Mouse (Mus musculus): Measurements from ENCODE around the gene Zfp292.

The Zfp292 gene

DNA sequence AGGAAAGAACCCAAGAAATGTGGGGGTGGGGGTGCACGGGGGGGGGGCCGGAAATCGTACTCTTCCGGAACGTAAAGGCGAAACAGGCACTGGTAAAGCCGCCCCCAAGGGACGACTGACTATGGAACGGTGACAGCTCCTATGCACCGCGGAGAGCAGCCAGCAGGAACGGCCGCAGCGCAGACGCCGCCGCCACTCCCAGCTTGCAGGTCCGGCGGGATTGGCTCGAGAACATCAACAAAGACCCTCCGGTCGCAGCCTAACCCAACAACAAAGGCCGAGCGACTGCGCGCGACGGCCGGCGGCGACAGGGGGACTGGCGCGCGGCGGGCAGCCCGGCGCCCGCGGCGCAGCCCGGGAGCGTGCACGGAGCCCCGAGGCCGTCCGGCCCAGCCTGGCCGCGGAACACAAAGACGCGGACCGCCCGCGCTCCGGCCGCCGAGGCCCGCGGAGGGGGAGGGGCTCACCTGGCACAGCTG lies 430 bp downstream of the Zfp292 start:
- DNase-seq (ENCODE audit: low spot score in 2 of 2), result peak; percentile 56 to 65

- no peak for DNase-seq (ENCODE audit: low spot score in 2 of 2)
These were observed 909 bp downstream of the Zfp292 start for GRCm38 (mm10) chr4:34881851-34882250.

GRCm38 (mm10) chr4:34880921-34881650 lies 1.7 kb downstream of the Zfp292 start:
- no peak for DNase-seq (ENCODE audit: low spot score in 2 of 2)

- DNase-seq (ENCODE audit: low spot score in 2 of 2), result no peak
These were observed 8.5 kb downstream of the Zfp292 start for GRCm38 (mm10) chr4:34874234-34874633.

- DNase-seq (ENCODE audit: low spot score in 2 of 2), result no peak
These were observed 9.8 kb downstream of the Zfp292 start for GRCm38 (mm10) chr4:34872896-34873495.

- no peak for DNase-seq (ENCODE audit: low spot score in 2 of 2)
These were observed 12.9 kb downstream of the Zfp292 start for GRCm38 (mm10) chr4:34869813-34870212.

DNA sequence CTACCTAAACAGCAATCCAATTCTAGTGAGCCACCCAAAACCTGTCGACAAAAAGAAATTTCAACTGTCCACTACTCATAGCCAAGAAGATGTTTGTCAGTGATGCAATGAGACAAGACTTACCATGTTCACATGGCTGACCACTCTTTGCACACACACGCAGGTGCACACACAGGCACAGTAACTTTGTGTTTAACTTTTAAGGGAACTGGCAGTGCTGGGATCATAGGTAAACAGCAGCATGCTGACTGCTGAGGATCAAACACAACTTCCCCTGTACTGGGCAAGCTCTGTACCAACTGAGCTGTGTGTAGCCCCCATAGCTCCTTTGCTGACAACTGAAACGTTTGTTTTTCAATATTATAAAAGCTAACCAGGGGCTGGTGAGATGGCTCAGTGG lies 21.3 kb downstream of the Zfp292 start:
- no peak for DNase-seq (ENCODE audit: low spot score in 2 of 2)

GRCm38 (mm10) chr4:34859416-34859815 lies 23.3 kb downstream of the Zfp292 start:
- DNase-seq (ENCODE audit: low spot score in 2 of 2), result no peak

GRCm38 (mm10) chr4:34858903-34859302 lies 23.9 kb downstream of the Zfp292 start:
- no peak for DNase-seq (ENCODE audit: low spot score in 2 of 2)

DNA sequence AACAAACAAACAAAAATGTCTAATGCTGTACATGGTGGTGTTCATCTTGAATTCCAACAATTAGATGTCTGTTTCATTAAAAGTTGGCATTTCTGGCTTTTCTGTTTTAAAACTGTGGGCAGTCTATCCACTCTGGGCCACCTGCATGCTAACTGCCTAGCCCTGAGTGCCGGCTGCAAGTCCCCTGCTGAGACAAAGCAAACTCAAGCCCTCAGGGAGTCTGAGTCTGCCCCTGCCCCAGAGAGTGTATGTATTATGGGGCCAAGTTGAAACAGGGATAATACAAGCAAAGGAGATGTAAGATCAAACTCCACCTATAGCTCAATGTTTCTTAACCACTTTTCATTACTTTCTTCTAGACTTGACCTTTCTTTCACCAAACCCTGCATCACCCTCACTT lies 26.8 kb downstream of the Zfp292 start:
- no peak for DNase-seq (ENCODE audit: low spot score in 2 of 2)

- no peak for DNase-seq (ENCODE audit: low spot score in 2 of 2)
These were observed 30.7 kb downstream of the Zfp292 start for GRCm38 (mm10) chr4:34852051-34852450.

DNA sequence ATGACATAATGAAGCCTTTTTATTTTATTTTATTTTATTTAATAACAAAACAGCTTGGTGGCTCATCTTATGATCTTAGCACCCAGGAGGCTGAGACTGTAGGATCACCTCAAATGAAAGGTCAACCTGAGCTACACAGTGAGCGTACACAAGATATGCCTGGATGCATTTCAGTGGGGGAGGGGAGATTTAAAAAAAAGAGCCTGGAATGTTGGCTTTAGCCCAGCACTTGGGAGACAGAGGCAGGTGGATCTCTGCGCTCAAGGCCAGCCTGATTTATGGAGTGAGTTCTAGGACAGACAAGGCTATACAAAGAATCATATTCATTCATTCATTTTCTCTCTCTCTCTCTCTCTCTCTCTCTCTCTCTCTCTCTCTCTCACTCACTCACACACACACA lies 32.6 kb downstream of the Zfp292 start:
- DNase-seq (ENCODE audit: low spot score in 2 of 2), result no peak

GRCm38 (mm10) chr4:34847679-34848309 lies 35.0 kb downstream of the Zfp292 start:
- DNase-seq (ENCODE audit: low spot score in 2 of 2), result no peak

DNA sequence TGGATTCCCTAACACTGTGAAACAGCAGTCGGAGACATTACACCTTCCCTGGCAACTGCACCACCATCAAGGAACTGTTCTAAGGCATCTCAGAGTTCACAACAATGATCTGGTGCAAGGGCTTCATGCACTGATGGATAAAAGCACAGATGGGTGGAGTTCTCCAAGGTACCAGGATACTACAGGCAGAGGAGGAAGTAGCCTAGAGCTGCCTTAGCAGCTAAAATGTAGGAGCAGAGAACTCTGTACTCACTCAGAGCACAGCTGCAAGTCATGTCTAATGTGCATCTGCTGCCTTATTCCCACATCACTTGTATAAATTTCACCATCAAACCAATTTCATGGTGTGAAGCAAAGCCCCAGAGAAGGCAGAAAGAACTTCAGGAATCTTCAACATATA lies 38.9 kb downstream of the Zfp292 start:
- no peak for DNase-seq (ENCODE audit: low spot score in 2 of 2)

GRCm38 (mm10) chr4:34842826-34843225 lies 39.9 kb downstream of the Zfp292 start:
- no peak for DNase-seq (ENCODE audit: low spot score in 2 of 2)

DNA sequence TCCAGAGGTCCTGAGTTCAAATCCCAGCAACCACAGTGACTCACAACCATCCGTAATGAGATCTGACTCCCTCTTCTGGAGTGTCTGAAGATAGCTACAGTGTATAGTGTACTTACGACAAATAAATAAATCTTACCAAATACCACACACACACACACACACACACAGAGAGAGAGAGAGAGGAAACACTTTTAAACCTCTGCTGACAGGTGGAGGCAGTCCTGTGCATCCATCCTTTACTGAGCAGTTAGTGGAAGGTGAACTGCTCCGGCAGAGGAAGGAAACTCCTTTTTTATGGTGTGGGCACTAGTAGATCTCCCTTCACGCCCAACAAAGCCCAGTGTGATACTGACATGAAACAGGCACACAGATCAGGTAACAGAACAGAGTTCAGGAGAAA lies 51.3 kb downstream of the Zfp292 start:
- DNase-seq (ENCODE audit: low spot score in 2 of 2), result no peak

DNA sequence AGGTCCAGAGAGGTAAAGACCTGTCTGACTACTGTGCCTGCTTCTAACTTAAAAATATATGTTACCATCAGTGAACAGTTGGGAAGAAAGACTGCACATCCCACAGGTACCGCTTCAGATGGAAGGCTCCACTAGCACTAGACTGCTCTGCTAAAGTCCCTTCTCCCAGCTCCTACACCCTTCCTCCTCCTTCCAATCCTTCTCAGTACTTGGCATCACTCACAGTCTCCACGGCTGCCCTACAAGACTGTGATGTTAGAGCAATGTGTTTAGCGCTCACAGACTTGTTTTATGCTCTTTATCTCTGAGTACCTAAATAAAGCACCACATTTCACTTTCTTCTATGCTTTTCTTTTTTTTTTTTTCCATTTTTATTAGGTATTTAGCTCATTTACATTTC lies 53.3 kb downstream of the Zfp292 start:
- DNase-seq (ENCODE audit: low spot score in 2 of 2), result peak; percentile 25 to 30

- no peak for DNase-seq (ENCODE audit: low spot score in 2 of 2)
These were observed 58.9 kb downstream of the Zfp292 start for GRCm38 (mm10) chr4:34823901-34824300.

GRCm38 (mm10) chr4:34819904-34820303 lies 62.9 kb downstream of the Zfp292 start:
- DNase-seq (ENCODE audit: low spot score in 2 of 2), result no peak

GRCm38 (mm10) chr4:34801166-34802034 lies 81.4 kb downstream of the Zfp292 start:
- DNase-seq (ENCODE audit: low spot score in 2 of 2), result no peak

DNA sequence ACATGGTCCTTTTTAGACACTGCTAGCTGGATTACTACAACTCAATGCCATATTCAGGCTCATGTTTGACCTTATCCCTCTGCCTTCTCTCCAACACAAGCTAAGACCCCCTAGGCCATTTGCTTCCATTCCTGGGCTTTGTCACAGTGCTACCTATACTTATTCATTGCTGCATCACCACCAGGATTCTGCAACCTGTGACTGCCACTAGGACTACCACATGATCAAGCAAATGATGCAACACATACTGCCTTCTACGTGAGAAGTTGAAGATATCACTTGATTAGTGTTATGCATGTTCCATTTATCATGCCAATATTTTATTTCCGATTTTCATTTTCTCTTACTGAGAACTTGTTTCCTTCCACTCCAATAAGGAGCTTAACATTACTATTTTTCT lies 84.8 kb downstream of the Zfp292 start:
- no peak for DNase-seq (ENCODE audit: low spot score in 2 of 2)

Data from right cerebral cortex, adult 2 months (tissue).